Mouse (Mus musculus) urinary bladder, postnatal 10 days (tissue): ENCODE data around the gene Slc9a5.

Experiments
- DNase-seq: peaks from one replicate; pipeline ENCODE4 v3.0.0; 2022; ENCODE audit warnings: low spot score

Slc9a5 gene

GRCm38 (mm10) chr8:105348450-105349095 lies at the start of gene Slc9a5:
Gene Slc9a5 (plus strand): TSS chr8:105348843.
- no peak for DNase-seq

DNA sequence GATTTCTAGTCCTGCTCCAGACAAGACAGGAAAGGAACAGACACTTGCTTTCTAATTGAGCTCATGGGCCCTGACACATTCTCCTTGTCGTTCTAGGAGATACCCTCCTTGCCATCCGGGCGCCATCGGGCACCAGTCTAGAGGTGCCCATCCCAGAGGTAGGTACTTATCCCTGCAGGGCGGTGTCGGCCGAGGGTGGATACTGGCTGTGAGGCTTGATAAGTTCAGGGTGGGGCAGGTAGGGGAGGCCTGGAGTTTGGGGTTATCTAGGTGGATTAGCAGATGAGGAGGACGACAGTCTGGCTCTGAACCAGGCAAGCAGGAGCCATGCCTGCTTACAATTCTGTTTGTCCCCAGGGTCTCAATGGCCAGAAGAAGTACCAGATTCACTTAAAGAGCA lies 48.7 kb upstream of the Slc9a5 start:
- DNase-seq: no peak

GRCm38 (mm10) chr8:105303396-105303795 lies 45.2 kb upstream of the Slc9a5 start:
- no peak for DNase-seq

GRCm38 (mm10) chr8:105303874-105304273 lies 44.8 kb upstream of the Slc9a5 start:
- no peak for DNase-seq

DNA sequence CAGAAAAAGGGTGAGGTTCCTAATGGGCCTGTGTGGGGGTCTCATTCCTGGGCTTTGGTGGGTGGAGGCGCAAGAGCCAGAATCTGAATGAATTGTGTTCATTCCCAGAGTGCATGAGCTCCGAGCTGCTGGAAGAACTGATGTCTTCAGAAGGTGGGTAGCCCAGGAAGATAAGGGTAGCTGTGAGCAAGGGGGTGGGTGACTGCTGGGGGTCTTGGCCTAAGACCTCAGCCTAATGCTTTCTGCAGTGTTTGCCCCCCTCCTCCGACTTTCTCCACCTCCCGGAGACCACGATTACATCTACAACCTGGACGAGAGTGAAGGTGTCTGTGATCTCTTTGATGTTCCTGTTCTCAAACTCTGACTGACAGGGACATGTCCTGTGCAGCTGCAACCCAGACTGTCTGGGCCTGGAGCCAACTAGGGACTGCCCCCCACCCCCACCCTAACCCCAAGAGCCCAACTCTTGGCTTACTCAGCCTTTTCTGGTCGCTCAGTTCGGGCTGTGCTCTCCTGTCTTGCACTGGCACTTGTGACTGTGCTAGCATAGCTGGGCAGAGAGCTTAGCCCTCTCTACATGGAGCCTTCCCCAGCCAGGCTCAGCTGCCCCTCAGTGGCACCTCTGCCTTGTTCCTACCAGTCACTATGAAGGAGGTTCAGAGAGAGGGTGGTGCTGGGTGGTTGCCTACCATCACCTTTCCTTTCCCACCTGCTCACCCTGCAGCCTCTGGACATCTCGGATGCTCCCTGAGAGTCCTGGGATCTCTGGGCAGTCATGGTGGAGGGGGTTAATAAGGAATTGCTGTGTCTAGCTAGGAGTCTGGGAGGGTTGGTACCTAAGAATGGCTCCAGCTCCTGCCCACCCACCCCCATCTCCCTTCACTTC lies 44.1 kb upstream of the Slc9a5 start:
- DNase-seq: no peak

GRCm38 (mm10) chr8:105305211-105306145 lies 43.2 kb upstream of the Slc9a5 start, which contains the start of gene Elmo3:
Gene Elmo3 (plus strand): TSS chr8:105305601.
- DNase-seq: no peak

- DNase-seq: no peak
These were observed 42.4 kb upstream of the Slc9a5 start for GRCm38 (mm10) chr8:105306146-105306691.

DNA sequence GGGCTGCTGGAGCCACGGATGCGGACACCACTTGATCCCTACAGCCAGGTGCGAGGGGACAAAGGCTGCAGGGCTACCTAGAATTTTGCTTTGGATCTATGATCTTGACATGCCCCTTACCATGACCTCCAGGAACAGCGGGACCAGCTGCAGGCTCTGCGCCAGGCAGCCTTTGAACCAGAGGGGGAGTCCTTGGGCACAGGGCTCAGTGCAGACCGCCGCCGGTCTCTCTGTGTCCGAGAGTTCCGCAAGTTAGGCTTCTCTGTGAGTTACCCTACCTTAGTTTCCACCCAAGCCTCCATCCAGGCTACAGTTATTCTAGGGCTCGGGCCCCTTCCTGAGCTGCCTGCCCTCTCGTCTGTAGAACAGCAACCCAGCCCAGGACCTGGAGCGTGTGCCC lies 41.0 kb upstream of the Slc9a5 start:
- DNase-seq: no peak

DNA sequence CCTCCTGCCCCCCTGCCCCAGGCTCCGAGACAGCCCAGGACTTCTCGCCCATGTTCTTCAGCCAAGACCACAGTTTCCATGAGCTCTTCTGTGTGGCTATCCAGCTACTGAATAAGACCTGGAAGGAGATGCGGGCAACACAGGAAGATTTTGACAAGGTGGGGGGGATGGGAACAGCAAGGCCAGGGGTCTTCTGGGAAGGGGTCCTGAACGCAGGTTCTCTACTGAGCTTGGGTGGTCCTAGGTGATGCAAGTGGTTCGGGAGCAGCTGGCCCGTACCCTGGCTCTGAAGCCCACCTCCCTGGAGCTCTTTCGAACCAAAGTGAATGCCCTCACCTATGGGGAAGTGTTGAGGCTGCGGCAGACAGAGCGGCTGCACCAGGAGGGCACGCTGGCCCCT lies 40.2 kb upstream of the Slc9a5 start:
- no peak for DNase-seq

- no peak for DNase-seq
These were observed 39.3 kb upstream of the Slc9a5 start for GRCm38 (mm10) chr8:105309142-105309847.

- no peak for DNase-seq
These were observed 38.5 kb upstream of the Slc9a5 start for GRCm38 (mm10) chr8:105310118-105310517.

- DNase-seq: no peak
These were observed 36.9 kb upstream of the Slc9a5 start for GRCm38 (mm10) chr8:105311718-105312117.

GRCm38 (mm10) chr8:105312891-105313481 lies 35.7 kb upstream of the Slc9a5 start:
- DNase-seq: no peak

- no peak for DNase-seq
These were observed 34.8 kb upstream of the Slc9a5 start for GRCm38 (mm10) chr8:105313622-105314402.

DNA sequence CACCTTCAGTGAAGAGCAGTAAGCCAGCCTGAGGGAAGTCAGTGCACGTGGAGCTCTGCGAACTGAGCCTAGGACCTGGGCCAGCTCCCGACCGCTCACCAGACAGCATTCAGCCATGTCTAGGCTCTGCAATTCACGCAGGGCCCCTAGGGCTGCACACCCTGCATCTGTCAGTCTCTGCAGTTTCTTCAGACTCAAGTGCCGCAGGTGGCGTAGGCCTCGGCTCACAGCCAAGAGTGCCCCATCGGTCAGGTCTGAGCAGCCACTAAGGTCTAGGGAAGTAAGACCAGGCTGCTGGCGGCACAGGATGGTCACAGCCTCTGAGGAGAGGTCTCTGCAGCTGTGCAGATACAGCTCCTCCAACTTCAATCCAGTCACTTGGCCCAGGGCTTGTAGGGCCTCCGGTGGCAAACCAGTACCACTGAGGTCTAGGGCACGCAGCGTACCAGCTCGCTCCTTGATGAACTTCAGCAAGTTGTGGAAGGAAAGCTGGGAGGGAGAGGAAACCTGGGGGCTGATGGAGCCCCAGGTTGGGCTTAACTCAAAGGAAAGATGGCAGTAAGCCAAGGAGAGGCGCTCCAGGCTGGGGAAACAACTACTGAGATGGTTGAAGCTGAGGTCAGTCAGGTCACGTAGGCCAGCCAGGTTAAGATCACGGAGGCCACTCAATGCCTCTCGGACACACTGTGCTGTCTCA lies 33.4 kb upstream of the Slc9a5 start:
- DNase-seq: no peak

GRCm38 (mm10) chr8:105317941-105318340 lies 30.7 kb upstream of the Slc9a5 start:
- no peak for DNase-seq

GRCm38 (mm10) chr8:105318662-105319190 lies 29.9 kb upstream of the Slc9a5 start:
- no peak for DNase-seq

- no peak for DNase-seq
These were observed 25.5 kb upstream of the Slc9a5 start for GRCm38 (mm10) chr8:105323183-105323582.

GRCm38 (mm10) chr8:105325641-105326093 lies 23.0 kb upstream of the Slc9a5 start:
- DNase-seq: no peak
